Mouse (Mus musculus): Measurements from ENCODE around the gene Chp2.
"Not testable (repeated sequence)": the region's sequence is repeated elsewhere in the genome, so short reads cannot be mapped to it uniquely, and the experiment has no call there.

Chp2 gene

DNA sequence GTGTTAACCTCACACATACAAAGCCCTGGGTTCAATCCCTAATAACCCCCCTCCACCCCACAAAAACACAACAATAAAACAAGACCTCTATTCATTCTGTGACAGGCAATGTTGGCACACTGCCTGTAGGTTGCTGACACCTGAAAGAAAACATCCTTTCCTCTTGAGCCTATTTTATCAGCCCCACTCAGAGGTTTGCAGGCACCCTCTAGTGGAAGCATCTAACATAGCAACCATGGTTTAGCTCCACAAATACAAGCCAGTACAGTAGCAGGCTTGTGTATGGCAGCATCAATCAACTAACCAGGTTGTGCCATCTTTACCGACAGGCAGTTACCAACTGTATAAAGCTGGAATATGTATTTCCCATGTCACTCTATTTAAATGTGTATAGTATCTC is 23.0 kb downstream of the Chp2 start:
- DNase-seq (ENCODE audit: extremely low read depth, low read depth) = no peak

DNA sequence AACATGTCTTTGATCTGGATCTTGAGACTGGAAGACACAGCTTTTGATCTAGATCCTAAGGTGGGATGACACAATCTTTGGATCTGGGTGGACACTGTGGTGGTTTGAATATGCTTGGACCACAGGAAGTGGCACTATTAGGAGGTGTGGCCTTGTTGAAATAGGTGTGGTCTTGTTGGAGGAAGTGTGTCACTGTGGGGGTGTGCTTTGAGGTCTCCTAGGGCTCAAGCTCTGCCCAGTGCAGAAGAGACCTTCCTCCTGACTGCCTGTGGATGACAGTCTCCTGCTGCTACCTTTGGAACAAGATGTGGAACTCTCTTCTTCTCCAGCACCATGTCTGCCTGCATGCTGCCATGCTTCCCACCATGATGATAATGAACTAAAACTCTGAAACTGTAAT is 23.4 kb downstream of the Chp2 start:
- not testable (repeated sequence) for DNase-seq (ENCODE audit: extremely low read depth, low read depth)

DNA sequence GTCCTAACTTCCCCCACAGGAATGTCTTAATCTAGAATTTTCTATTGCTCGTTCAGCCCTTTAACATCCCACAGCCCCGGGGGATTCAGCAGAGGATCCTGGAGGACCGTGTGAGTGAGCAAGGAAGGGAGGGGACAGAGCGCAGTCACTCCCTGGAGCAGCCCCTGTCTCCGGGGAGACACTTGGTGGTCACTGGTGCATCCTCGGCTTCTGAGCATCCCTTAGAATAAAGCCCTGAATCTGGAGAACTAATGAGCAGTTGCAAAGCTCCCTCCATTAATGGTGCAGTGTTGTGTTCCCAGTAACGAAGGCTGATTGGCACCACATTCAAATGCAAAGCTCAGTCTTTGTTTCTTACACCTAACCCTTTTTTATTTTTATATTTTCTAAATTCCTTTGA is 24.9 kb downstream of the Chp2 start:
- DNase-seq (ENCODE audit: extremely low read depth, low read depth) = no peak

DNA sequence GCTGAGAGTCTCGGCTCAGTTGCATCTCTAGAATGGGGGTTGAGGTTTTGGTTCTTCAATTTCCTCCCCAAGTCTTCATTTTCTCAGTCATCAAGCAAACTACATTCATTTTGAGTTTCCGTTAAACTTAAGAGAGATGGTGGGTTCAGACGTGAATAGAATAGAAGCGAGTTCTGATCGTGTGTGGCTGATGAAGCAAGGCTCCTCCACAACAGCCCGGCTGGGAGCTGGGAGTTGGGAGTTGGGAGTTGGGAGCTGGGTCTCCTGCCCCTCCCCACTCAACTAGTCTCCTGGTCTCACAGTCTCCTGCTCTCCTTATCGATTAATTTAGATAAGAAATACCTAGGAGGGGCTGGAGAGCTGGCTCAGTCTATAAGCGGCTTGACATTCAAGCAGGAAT is 25.3 kb downstream of the Chp2 start:
- no peak for DNase-seq (ENCODE audit: extremely low read depth, low read depth)

DNA sequence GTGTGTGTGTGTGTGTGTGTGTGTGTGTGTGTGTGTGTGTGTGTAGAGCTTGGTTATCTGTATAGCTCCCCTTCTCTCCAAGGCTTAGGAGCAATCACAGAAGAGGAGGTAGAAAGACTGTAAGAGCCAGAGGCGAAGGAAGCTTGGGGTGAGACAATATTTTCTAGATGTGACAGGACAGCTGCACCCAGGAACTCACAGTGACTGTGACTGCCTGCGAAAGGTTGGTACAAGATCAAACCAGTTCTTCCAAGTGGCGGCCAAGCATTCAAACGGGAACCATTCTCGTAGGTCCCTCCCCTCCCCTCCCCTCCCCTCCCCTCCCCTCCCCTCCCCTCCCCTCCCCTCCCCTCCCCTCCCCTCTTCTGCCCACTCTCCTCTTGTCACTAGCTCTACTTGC is 26.7 kb downstream of the Chp2 start:
- no peak for DNase-seq (ENCODE audit: extremely low read depth, low read depth)

DNA sequence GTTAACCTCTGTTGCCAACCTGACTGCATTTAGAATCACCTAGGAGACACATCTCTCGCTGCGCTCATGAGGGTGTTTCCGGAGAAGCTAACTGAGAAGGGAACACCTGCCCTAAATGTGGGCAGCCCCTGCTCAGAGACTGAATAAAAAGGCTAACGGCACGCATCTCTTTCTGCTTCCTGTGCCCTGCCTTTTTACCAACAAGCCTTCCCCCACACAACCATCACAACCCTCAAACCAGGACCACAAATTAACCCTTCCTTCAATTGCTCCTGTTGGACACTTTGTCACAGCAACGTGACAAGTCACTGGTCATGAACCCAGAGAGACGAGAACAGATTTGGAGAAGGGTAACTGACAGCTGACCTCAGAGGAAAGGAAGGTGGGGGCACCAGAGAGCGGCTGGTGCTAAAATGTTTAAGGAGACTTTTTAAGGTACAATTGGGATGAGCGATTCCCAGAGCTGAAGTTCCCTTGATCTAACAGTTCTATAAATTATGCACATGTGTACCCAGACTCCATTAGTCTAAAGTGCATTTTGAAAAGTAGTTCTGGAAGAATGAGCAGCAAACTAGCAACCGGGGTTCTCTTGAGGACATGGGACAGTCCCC is 28.1 kb downstream of the Chp2 start:
- no peak for DNase-seq (ENCODE audit: extremely low read depth, low read depth)

DNA sequence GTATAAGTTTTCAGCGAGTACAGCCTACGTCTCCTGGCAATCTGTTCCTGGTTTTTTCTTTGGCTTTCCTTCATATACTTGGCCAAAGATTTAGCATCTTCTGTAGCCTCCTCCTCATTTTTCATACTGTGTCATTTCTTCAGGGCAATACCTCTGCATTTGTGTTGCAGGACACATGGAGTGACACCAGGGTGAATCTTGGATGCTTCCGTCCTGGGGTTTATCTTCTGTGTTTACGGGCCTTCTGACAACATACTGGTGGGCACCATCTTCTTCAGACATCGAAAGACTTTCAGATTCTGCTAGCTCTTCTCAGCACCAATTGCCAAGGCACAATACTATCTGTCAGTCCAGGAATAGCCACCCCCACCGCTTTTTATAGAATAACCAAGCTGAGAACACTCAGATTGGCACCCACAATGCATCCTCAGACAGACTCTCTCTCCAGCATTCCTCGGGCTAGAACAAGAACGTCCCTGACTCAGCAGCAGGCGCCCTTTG is 30.1 kb downstream of the Chp2 start:
- DNase-seq (ENCODE audit: extremely low read depth, low read depth) = no peak

DNA sequence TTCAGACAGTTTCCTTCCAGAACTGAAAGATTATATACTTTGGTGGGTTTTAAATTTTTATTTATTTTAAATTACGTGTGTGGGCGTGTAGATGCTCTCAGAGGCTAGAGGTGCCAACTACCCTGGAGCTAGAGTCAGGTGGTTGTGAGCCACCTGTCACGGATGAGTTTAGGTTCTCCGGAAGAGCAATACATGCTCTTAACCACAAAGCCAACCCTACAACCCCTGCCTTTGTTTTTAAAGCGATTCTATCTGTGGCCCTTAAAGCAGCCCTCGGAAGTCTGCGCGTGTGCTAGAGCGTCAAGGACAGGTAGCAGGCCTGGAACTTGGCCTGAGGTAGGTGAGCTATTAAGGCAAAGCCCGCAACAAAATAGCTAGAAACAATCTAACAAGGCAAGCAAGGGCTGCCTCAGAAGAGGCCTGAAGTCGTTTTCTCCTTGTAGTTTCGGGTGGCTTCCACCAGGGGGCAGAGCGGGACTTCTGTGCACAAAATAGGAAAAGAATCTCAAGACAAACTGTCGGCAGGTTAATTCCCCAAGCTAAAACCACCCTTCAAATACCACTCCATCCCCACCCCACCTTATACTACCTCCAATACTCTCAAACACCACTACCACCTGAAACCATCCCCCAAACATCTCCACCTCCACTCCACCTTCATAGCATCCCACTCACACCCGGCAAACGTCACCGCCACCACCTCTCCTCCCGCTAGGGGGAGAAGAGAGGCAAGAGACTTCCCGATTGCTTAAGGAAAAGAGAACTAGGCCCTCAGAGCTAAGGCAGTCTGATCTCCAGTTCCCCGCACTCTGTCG is 32.1 kb downstream of the Chp2 start:
- DNase-seq (ENCODE audit: extremely low read depth, low read depth) = peak; percentile 14

DNA sequence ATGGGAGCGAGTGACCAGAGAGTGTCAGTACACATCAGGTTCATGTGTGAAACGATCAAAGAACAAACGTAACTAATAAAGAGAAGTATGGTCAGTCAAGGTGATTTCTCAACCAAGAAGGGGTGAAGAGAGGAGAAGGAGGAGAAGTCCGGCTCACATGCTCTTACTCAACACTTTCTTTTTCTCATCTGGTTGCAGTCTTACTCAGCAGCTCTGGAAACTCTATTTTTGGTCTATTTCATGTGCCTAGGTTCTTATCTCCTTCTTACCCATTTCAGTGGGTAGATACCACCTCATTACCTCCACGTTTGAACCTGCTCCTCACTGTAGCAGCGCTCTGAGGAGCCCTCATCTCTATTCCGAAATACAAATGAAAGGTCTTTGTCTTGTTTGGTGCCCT is 37.4 kb downstream of the Chp2 start:
- no peak for DNase-seq (ENCODE audit: extremely low read depth, low read depth)

DNA sequence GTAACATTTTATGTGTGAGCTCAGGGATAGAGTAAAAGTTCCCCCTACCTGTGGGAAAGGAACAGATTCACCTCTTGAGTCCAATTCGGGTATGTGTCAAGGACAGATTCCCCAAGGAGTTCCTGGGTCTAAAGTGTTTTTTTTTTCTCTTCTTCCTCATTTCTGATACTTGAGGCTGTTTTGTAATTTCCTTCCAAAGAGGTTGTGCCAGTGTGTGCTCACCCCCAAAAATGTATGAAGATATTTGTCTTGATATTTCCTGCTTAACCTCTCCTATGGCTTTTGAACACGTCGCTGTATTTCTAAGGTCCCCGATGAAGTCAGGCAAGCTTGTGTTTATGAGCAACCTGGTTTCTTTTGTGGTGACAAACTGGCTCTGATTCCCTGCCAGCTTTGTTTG is 39.2 kb downstream of the Chp2 start:
- DNase-seq (ENCODE audit: extremely low read depth, low read depth) = no peak

DNA sequence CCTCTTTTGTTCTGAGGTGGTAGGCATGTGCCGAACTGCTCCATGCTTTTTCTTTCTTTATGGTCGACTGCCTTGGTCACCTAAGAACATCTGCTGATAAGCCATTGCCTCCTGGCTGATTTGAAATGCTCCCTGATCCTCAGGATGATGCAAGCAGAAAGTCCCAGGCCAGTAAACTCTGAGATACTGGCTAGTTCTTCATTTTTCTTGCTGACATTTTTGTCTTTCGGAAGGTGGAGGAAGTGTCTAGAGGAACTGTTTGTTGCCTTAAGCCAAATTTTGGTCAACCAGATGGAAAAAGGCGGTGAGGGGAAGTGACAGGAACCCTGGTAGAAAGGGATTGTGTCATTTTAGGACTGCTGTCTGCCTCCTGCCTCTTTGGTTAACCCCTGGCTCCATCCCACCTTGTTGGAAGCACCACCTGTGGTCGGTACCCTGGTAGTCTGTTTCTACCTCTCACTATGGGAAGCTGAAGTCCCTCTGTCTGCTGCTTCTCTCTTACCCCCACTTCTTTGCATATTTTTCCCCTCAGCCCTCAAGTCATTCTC is 40.8 kb downstream of the Chp2 start:
- DNase-seq (ENCODE audit: extremely low read depth, low read depth) = no peak

DNA sequence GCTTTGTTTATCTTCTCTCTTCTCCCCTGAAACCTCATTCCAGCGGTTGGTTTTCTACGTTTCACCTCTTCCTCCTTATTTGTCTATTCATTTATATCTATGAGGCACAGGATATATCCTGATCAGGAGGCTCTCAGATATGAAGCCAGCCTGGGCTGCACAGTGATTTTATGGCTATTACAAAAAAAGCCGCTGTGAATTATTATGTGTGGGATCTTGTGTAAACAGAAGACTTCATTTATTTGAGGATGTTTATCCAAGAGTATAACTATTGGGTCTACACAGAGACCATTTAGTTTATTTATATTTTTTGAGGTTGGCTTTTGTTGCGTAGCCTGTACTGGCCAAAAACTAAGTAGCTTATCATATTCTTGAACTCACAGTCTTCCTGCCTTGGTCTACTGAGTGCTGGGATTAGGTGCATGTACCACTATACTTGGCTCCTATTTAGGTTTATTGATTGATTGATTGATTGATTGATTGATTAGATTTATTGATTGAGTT is 49.7 kb downstream of the Chp2 start:
- no peak for DNase-seq (ENCODE audit: extremely low read depth, low read depth)

DNA sequence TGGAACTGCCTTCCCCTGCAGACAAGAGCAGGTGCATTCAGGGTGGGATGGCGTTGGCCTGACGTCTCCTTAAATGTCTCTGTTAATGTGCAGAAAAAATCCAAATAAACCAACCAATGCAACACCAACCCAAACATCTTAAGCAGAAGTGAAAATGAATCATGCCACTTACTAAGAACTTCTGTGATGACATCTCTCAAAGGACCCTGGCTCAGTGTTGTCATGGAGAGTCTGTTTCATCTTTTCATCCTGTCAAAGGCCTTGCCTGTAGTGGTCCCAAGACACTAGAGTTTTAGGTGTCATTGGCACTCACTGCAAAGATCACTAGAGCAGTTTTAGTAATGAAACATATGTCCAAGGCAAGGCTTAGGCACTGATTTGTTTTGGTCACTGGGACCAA is 53.0 kb downstream of the Chp2 start:
- no peak for DNase-seq (ENCODE audit: extremely low read depth, low read depth)

All from MEL-GATA-1-ER (cell line).